16 mouse cellular contexts compared by ENCODE assay signal in the genomic region with DNA sequence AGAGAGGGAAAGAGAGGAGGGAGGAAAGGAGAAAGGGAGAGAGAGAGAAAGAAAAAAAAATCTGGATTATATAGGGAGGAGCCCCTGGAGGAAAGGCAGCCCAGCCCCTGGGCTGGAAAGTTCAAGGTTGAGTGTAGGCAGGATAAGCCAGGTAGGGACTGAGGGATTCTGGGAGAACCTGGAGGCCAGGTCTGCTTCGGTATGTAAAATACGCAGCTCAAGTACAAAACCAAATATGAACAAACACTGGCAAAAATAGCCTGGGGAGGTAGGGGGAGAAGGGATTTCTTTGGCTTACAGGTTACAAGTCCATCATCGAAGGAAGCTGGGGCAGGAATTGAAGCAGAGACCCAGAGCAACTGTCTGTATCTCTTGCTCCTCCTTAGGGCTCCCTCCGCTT.
"Had no signal": no experiment of that assay in that cellular context is flagged by ENCODE, and none has a peak within 500 bp of the region (broad histone marks: within the 10 kb centered on the region; RNA-seq: fewer than 3 reads in every experiment).

No protein-coding gene starts in this region.

- H3K9ac ChIP-seq: limb, embryonic 12.5 days; limb, embryonic 15.5 days; liver, embryonic 14.5 days; liver, postnatal 0 days; stomach, embryonic 15.5 days had no signal

- H3K9me3 ChIP-seq: limb, embryonic 12.5 days; limb, embryonic 15.5 days; stomach, embryonic 15.5 days had no signal

- H3K4me1 ChIP-seq: limb, embryonic 12.5 days; limb, embryonic 15.5 days; stomach, embryonic 15.5 days had no signal

- ATAC-seq: hindbrain, postnatal 0 days; liver, postnatal 0 days had no signal

- DNase-seq: kidney, adult 18-20 months; kidney, adult 9 months; kidney, postnatal 14 days; kidney, postnatal 4 days; left cerebral cortex, postnatal 4 days; liver, postnatal 0 days; midbrain, embryonic 14.5 days; spleen, adult 18-20 months; thymus, postnatal 25 days had no signal

- H3K4me2 ChIP-seq: limb, embryonic 12.5 days; limb, embryonic 15.5 days; liver, embryonic 11.5 days; midbrain, embryonic 11.5 days; stomach, embryonic 15.5 days had no signal

- H3K4me3 ChIP-seq: limb, embryonic 12.5 days; limb, embryonic 15.5 days; stomach, embryonic 15.5 days had no signal

- H3K27me3 ChIP-seq: limb, embryonic 12.5 days; limb, embryonic 15.5 days; stomach, embryonic 15.5 days had no signal

- H3K36me3 ChIP-seq: limb, embryonic 12.5 days; limb, embryonic 15.5 days; stomach, embryonic 15.5 days had no signal

- H3K27ac ChIP-seq: hindbrain, postnatal 0 days; limb, embryonic 12.5 days; limb, embryonic 15.5 days; liver, embryonic 14.5 days; stomach, embryonic 15.5 days had no signal
